Mouse (Mus musculus) liver, adult 2 months (tissue): ENCODE measurements around the gene Gpr156.

Source experiments
- CTCF ChIP-seq: fragments of 200-500 bp; IDR thresholded peaks from 2 replicates; pipeline ENCODE4 v1.5.1; 2011; ENCODE audit warnings: low read depth, low read length, control low read depth
- POLR2A ChIP-seq: fragments of 200-500 bp; IDR thresholded peaks from 2 replicates; pipeline ENCODE4 v1.6.1; 2011; ENCODE audit warnings: low read length, control low read depth; ENCODE audit not compliant: insufficient read depth; ENCODE audit errors: extremely low read depth

DNA sequence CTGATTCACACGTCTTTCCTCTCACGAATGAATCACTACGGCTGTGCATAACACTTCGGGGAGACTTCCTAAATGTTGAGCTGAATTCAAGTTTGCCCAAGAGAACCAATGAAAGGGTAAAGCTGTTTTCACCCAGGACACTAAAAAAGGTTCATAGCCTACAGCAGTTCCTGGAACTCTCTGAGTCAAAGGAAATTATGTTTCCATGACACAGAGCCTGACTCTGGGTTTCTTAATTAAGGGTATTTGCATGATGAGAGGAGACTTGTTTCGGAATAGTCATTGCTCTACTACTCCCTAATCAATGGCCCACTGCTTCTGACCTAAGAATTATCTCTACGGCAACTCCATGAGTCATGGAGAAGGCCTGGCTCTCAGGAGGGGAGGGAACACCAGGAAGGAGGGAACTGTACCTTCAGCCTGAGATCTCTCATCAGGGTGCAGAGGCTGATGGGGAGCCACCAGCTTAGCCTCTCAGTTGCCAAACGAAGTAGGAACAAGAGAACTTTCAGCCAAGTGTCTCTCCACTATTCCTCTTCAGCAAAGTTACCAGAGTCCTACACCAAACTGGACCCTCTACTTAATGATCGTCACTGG, 100.7 kb downstream of the Gpr156 start:
- no peak for TF ChIP-seq POLR2A
- TF ChIP-seq CTCF, result no peak
